Mouse (Mus musculus) liver, adult (tissue): ENCODE data around the gene Myo10.

Source experiments
- GATA4 ChIP-seq: IDR thresholded peaks from 2 replicates; pipeline ENCODE4 v1.6.1; 2014; ENCODE audit warnings: mild to moderate bottlenecking, low read length; ENCODE audit not compliant: insufficient replicate concordance

The Myo10 gene

DNA sequence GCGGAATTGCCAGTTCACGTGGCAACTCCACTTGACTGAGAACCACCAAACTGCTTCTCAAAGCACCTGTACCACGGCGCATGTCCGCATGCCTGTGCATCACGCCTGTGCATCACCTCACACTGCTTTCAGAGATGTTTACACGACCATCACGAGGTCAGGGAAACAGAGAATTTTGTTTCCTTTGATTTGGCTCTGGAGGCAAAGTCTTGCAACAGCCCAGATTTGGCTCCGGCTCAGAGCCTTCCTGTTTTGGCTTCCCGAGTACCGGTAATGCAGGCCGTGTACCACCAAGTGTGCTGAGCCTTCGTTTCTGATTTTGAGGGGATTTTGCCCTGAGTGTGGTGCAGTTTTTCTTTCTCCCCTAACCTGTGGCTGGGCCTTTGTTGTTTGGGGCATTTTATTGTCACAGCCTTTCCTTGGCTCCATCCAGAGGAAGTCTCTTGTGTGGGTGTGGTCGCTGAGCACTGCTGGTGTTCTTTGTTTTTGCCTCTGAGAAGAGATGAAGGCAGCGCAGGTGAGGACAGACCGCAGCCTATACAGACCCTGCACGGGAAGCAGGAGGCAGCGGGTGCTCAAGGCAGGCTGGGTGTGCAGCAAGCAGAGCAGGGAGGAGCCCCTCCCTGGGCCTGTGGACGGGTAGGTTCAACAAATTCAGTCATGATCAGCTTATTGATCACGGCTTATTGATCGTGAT is 70.1 kb downstream of the Myo10 start:
- TF ChIP-seq GATA4, result no peak

DNA sequence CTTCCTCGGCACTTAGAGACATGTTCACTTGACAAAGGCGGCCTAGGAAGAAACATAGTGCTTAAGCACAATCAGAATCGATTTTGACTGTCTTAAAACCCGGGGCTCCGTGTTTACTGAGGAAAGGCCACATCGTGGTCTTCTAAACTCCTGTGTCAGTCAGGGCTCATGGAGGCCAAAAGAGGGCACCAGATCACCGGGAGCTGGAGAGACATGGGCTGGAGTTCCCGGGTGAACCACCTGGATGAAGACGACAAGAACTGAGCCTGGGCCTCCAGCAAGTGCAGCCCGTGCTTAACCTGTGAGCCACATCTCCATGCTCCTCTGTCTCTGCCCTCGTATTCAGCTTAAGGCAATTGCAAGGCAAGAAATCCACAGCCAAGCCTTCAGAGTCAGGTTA is 71.4 kb downstream of the Myo10 start:
- no peak for TF ChIP-seq GATA4

DNA sequence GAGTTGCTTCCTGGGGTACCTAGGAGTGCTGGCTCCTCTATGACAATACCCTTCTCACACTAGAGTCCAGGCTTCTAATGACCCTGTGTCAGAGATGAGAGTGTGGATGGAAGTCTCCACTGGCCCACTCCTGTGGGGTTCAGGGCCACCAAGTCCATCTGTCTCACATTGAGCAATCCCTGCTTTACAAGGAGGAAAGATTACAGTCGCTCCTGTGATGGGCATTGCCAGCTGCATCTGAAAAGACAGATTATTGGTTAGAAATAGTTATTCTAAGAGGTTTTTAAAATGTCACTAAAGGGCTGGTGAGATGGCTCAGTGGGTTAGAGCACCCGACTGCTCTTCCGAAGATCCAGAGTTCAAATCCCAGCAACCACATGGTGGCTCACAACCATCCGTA is 72.4 kb downstream of the Myo10 start:
- TF ChIP-seq GATA4, result no peak

GRCm38 (mm10) chr15:25695253-25695652 is 72.9 kb downstream of the Myo10 start:
- TF ChIP-seq GATA4, result no peak

- TF ChIP-seq GATA4, result no peak
Measured at GRCm38 (mm10) chr15:25695883-25696282, 73.6 kb downstream of the Myo10 start.

GRCm38 (mm10) chr15:25696660-25697059 is 74.3 kb downstream of the Myo10 start:
- no peak for TF ChIP-seq GATA4

DNA sequence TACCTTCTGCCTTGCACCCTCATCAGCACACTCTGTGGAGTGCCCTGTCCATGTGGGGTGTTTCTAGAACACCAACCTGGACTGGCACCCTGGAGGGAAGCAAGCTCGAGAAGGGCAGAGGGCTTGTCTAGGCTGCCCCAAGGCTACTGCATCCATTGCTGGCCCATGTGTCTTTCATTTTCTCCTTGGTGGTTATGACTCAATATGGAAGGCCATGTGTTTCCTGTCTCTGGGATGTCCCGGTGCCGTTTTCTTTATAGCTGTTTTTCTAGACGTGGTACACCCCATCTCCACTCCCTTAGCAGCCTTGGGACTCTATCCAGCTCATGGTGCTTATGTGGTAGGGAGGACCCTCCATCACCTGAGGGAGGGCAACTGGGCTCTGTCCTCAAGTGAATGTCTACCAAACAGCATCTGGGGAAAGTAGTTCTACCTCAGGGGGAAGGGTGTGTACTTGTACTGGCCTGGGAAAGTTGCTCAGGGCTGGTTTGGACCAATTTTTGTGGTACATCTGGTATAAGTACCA is 76.8 kb downstream of the Myo10 start:
- TF ChIP-seq GATA4, result no peak

DNA sequence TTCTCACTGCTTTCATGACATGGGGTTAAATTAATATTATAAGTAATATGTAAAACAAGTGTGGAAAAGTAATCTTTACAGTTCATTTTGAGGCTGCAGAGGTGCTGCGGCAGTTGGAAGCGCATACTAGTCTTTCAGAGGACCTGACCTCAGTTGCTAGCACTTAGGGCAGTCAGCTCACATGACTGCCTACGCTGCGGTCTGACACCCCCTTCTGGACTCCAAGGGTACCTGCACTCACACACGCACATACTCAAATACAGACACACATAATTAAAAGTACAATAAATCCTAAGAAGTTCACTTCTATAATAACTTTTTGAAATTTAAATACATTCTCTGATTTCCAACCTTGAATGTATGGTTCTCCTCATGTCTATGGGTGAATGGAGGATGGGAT is 80.3 kb downstream of the Myo10 start:
- TF ChIP-seq GATA4, result no peak

GRCm38 (mm10) chr15:25704809-25705585 is 82.7 kb downstream of the Myo10 start:
- TF ChIP-seq GATA4, result no peak

GRCm38 (mm10) chr15:25706874-25707554 is 84.7 kb downstream of the Myo10 start:
- no peak for TF ChIP-seq GATA4

DNA sequence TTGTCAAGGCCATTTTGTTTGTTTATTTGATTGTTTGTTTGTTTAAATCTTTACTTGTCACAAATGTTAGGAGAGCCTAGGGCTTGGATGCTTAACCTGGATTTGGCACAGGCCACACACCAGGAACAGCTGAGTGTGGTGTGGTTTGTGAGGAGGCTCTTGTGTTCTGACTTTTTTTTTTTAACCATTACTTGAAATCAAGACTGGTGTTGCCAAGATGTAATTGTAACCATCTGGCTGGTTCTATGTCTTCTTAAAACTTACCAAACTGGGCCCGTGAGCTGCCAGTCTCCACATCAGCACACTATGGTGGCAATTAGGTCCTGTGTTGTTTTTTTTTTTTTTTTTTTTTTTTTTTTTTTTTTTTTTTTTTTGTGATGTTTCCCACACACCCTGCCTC is 85.6 kb downstream of the Myo10 start:
- TF ChIP-seq GATA4, result no peak

DNA sequence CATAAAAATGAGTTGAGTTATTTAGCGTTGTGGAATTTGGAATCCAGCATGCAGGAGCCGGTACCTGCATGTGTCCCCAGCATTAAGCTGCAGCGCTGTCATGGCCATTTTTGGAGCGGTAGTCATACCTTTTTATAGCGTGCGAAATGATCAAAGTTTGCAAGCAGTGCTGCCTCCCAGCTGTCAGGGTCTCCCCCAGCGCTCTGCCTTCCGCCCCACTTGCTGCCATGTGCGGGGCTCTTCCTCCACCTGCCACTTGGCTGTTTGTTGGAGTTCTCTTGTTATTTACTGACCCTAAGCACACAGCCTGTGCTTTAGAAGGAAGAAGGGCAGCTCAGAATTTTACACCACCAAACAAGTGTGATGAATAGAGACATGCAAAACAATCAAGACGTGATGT is 88.6 kb downstream of the Myo10 start:
- TF ChIP-seq GATA4, result no peak

DNA sequence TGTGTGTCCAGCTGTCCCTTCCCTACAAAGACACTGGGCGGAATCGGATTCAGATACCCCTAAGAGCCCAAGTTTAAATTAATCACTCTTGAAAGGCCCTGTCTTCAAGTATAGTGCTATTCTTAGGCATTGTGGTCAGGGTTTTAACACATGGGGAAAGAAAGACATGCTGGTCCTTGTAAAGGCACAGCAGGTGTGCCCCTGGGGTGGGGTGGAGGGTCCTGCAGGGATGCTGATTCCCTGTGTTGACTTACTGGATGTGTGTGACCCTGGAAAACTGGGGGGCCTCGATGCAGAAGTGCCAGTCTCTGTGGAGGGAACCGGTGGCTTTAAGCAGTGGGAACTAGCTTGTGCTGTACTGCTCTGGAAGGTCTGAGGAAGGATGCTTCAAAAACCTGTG is 90.6 kb downstream of the Myo10 start:
- TF ChIP-seq GATA4, result no peak

GRCm38 (mm10) chr15:25713587-25714361 is 91.4 kb downstream of the Myo10 start:
- no peak; the same call in 1 of the 2 replicates for TF ChIP-seq GATA4
